Mouse (Mus musculus): ENCODE measurements around the gene Cux1. TPM values are rescaled to one million over a fixed set of nuclear protein-coding genes. Genes with fewer than 3 reads are reported as not detected.

Gene Cux1
- polyA plus RNA-seq, 1 experiment = 24.7 TPM

- Histone ChIP-seq H3K4me3 (ENCODE audit: extremely low read depth, insufficient read depth, insufficient read length) (no peak overlapping the region), H3K4me1 (ENCODE audit: control insufficient read depth, insufficient read depth, insufficient read length) (peaks cover 5% of the 10 kb centered on the region; the same call in 1 of the 2 replicates), H3K27me3 (ENCODE audit: control insufficient read depth, insufficient read depth, low read length) (no peaks in the 10 kb centered on the region), H3K27ac (ENCODE audit: insufficient read depth, low read length) (no peak overlapping the region), H3K36me3 (ENCODE audit: control insufficient read depth, insufficient read depth, low read length) (peaks cover 3% of the 10 kb centered on the region; the same call in 1 of the 2 replicates)
- 94% methylated on average over 5 of the region's 5 CpGs for WGBS
- no peak for DNase-seq (ENCODE audit: low read depth in 1 of 2, low spot score in 2 of 2)
- TF ChIP-seq POLR2A (IDR thresholded peaks at IDR 0.05; ENCODE audit: low read depth, low read length) (no peak), CTCF (IDR thresholded peaks at IDR 0.05; ENCODE audit: extremely low read depth, insufficient read depth, insufficient read length, insufficient replicate concordance) (no peak)
Observed at GRCm38 (mm10) chr5:136489450-136489849, 77.8 kb downstream of the Cux1 start.

- no peak overlapping the region for H3K27ac ChIP-seq (ENCODE audit: insufficient read depth, low read length)
- 51% methylated on average over 3 of the region's 3 CpGs for WGBS
- no peak for DNase-seq (ENCODE audit: low read depth in 1 of 2, low spot score in 2 of 2)
Observed at GRCm38 (mm10) chr5:136488721-136489120, 78.6 kb downstream of the Cux1 start.

GRCm38 (mm10) chr5:136488223-136488622 is 79.1 kb downstream of the Cux1 start:
- DNase-seq (ENCODE audit: low read depth in 1 of 2, low spot score in 2 of 2) = no peak
- Histone ChIP-seq H3K27ac (ENCODE audit: insufficient read depth, low read length) (no peak overlapping the region), H3K36me3 (ENCODE audit: control insufficient read depth, insufficient read depth, low read length) (peaks cover 6% of the 10 kb centered on the region; the same call in 1 of the 2 replicates), H3K27me3 (ENCODE audit: control insufficient read depth, insufficient read depth, low read length) (no peaks in the 10 kb centered on the region), H3K4me1 (ENCODE audit: control insufficient read depth, insufficient read depth, insufficient read length) (peaks cover 5% of the 10 kb centered on the region; the same call in 1 of the 2 replicates), H3K4me3 (ENCODE audit: extremely low read depth, insufficient read depth, insufficient read length) (no peak overlapping the region)
- WGBS = 59% methylated on average over 1 of the region's 1 CpGs
- TF ChIP-seq CTCF (IDR thresholded peaks at IDR 0.05; ENCODE audit: extremely low read depth, insufficient read depth, insufficient read length, insufficient replicate concordance) = no peak
- TF ChIP-seq POLR2A (IDR thresholded peaks at IDR 0.05; ENCODE audit: low read depth, low read length) = no peak

More at GRCm38 (mm10) chr5:136488721-136489120, 78.6 kb downstream of the Cux1 start:
- peaks cover 6% of the 10 kb centered on the region; the same call in 1 of the 2 replicates for H3K36me3 ChIP-seq (ENCODE audit: control insufficient read depth, insufficient read depth, low read length)
- no peaks in the 10 kb centered on the region for H3K27me3 ChIP-seq (ENCODE audit: control insufficient read depth, insufficient read depth, low read length)
- peaks cover 5% of the 10 kb centered on the region; the same call in 1 of the 2 replicates for H3K4me1 ChIP-seq (ENCODE audit: control insufficient read depth, insufficient read depth, insufficient read length)
- H3K4me3 ChIP-seq (ENCODE audit: extremely low read depth, insufficient read depth, insufficient read length) = no peak overlapping the region
- TF ChIP-seq POLR2A (IDR thresholded peaks at IDR 0.05; ENCODE audit: low read depth, low read length) = no peak
- TF ChIP-seq CTCF (IDR thresholded peaks at IDR 0.05; ENCODE audit: extremely low read depth, insufficient read depth, insufficient read length, insufficient replicate concordance) = no peak

GRCm38 (mm10) chr5:136487397-136488093 is 79.7 kb downstream of the Cux1 start:
- Histone ChIP-seq H3K4me3 (ENCODE audit: extremely low read depth, insufficient read depth, insufficient read length) (no peak overlapping the region), H3K27ac (ENCODE audit: insufficient read depth, low read length) (no peak overlapping the region), H3K36me3 (ENCODE audit: control insufficient read depth, insufficient read depth, low read length) (peaks cover 6% of the 10 kb centered on the region; the same call in 1 of the 2 replicates), H3K4me1 (ENCODE audit: control insufficient read depth, insufficient read depth, insufficient read length) (peaks cover 5% of the 10 kb centered on the region; the same call in 1 of the 2 replicates), H3K27me3 (ENCODE audit: control insufficient read depth, insufficient read depth, low read length) (no peaks in the 10 kb centered on the region)
- DNase-seq (ENCODE audit: low read depth in 1 of 2, low spot score in 2 of 2) = no peak
- no peak for TF ChIP-seq CTCF (IDR thresholded peaks at IDR 0.05; ENCODE audit: extremely low read depth, insufficient read depth, insufficient read length, insufficient replicate concordance)
- no peak for TF ChIP-seq POLR2A (IDR thresholded peaks at IDR 0.05; ENCODE audit: low read depth, low read length)
- 59% methylated on average over 11 of the region's 11 CpGs for WGBS

GRCm38 (mm10) chr5:136486401-136486800 is 80.9 kb downstream of the Cux1 start:
- H3K27me3 ChIP-seq (ENCODE audit: control insufficient read depth, insufficient read depth, low read length) = no peaks in the 10 kb centered on the region
- no peak for DNase-seq (ENCODE audit: low read depth in 1 of 2, low spot score in 2 of 2)
- H3K36me3 ChIP-seq (ENCODE audit: control insufficient read depth, insufficient read depth, low read length) = peaks cover 6% of the 10 kb centered on the region; the same call in 1 of the 2 replicates
- 94% methylated on average over 3 of the region's 3 CpGs for WGBS
- H3K4me3 ChIP-seq (ENCODE audit: extremely low read depth, insufficient read depth, insufficient read length) = no peak overlapping the region
- peaks cover 5% of the 10 kb centered on the region; the same call in 1 of the 2 replicates for H3K4me1 ChIP-seq (ENCODE audit: control insufficient read depth, insufficient read depth, insufficient read length)
- H3K27ac ChIP-seq (ENCODE audit: insufficient read depth, low read length) = no peak overlapping the region
- TF ChIP-seq CTCF (IDR thresholded peaks at IDR 0.05; ENCODE audit: extremely low read depth, insufficient read depth, insufficient read length, insufficient replicate concordance) (no peak), POLR2A (IDR thresholded peaks at IDR 0.05; ENCODE audit: low read depth, low read length) (no peak)

- no peak for DNase-seq (ENCODE audit: low read depth in 1 of 2, low spot score in 2 of 2)
- no peak overlapping the region for H3K27ac ChIP-seq (ENCODE audit: insufficient read depth, low read length)
- H3K4me3 ChIP-seq (ENCODE audit: extremely low read depth, insufficient read depth, insufficient read length) = no peak overlapping the region
- 95% methylated on average over 6 of the region's 6 CpGs for WGBS
- peaks cover 6% of the 10 kb centered on the region; the same call in 1 of the 2 replicates for H3K36me3 ChIP-seq (ENCODE audit: control insufficient read depth, insufficient read depth, low read length)
- TF ChIP-seq POLR2A (IDR thresholded peaks at IDR 0.05; ENCODE audit: low read depth, low read length) = no peak
- no peak for TF ChIP-seq CTCF (IDR thresholded peaks at IDR 0.05; ENCODE audit: extremely low read depth, insufficient read depth, insufficient read length, insufficient replicate concordance)
- peaks cover 5% of the 10 kb centered on the region; the same call in 1 of the 2 replicates for H3K4me1 ChIP-seq (ENCODE audit: control insufficient read depth, insufficient read depth, insufficient read length)
- no peaks in the 10 kb centered on the region for H3K27me3 ChIP-seq (ENCODE audit: control insufficient read depth, insufficient read depth, low read length)
Observed at GRCm38 (mm10) chr5:136485397-136485796, 81.9 kb downstream of the Cux1 start.

GRCm38 (mm10) chr5:136482434-136482833 is 84.9 kb downstream of the Cux1 start:
- Histone ChIP-seq H3K36me3 (ENCODE audit: control insufficient read depth, insufficient read depth, low read length) (peaks cover 6% of the 10 kb centered on the region; the same call in 1 of the 2 replicates), H3K27ac (ENCODE audit: insufficient read depth, low read length) (no peak overlapping the region)
- 76% methylated on average over 1 of the region's 1 CpGs for WGBS

More at GRCm38 (mm10) chr5:136482434-136482833, 84.9 kb downstream of the Cux1 start:
- no peaks in the 10 kb centered on the region for H3K27me3 ChIP-seq (ENCODE audit: control insufficient read depth, insufficient read depth, low read length)
- TF ChIP-seq CTCF (IDR thresholded peaks at IDR 0.05; ENCODE audit: extremely low read depth, insufficient read depth, insufficient read length, insufficient replicate concordance) = no peak
- no peak for TF ChIP-seq POLR2A (IDR thresholded peaks at IDR 0.05; ENCODE audit: low read depth, low read length)
- H3K4me3 ChIP-seq (ENCODE audit: extremely low read depth, insufficient read depth, insufficient read length) = no peak overlapping the region
- no peaks in the 10 kb centered on the region; the same call in 1 of the 2 replicates for H3K4me1 ChIP-seq (ENCODE audit: control insufficient read depth, insufficient read depth, insufficient read length)
- no peak for DNase-seq (ENCODE audit: low read depth in 1 of 2, low spot score in 2 of 2)
